Mouse (Mus musculus) ZHBTc4 (cell line): ENCODE data around the gene Slc22a21.
"Not testable (repeated sequence)": the region's sequence is repeated elsewhere in the genome, so short reads cannot be mapped to it uniquely, and the experiment has no call there.

Experiments used
- DNase-seq: peaks from one replicate; pipeline ENCODE4 v3.0.0-alpha.2; 2011; ENCODE audit warnings: low read depth, low spot score

Gene Slc22a21

GRCm38 (mm10) chr11:54002147-54002760 lies 22.1 kb upstream of the Slc22a21 start:
- peak; percentile 64 for DNase-seq

- no peak for DNase-seq
Observed at GRCm38 (mm10) chr11:53997661-53998060, 17.5 kb upstream of the Slc22a21 start.

- no peak for DNase-seq
Observed at GRCm38 (mm10) chr11:53992264-53992663, 12.1 kb upstream of the Slc22a21 start.

GRCm38 (mm10) chr11:53989232-53989631 lies 9.1 kb upstream of the Slc22a21 start:
- no peak for DNase-seq

GRCm38 (mm10) chr11:53988081-53988480 lies 7.9 kb upstream of the Slc22a21 start:
- no peak for DNase-seq

- DNase-seq, result no peak
Observed at GRCm38 (mm10) chr11:53981396-53981795, 1.3 kb upstream of the Slc22a21 start.

- DNase-seq, result peak; percentile 36
Observed at GRCm38 (mm10) chr11:53979456-53979787, 710 bp downstream of the Slc22a21 start.

- DNase-seq, result no peak
Observed at GRCm38 (mm10) chr11:53977672-53978071, 2.5 kb downstream of the Slc22a21 start.

GRCm38 (mm10) chr11:53975559-53975958 lies 4.6 kb downstream of the Slc22a21 start:
- DNase-seq, result no peak

- peak; percentile 27 for DNase-seq
Observed at GRCm38 (mm10) chr11:53958984-53959383, 21.1 kb downstream of the Slc22a21 start.

- peak; percentile 65 for DNase-seq
Observed at GRCm38 (mm10) chr11:53958176-53958575, 22.0 kb downstream of the Slc22a21 start.

GRCm38 (mm10) chr11:53956636-53957035 lies 23.5 kb downstream of the Slc22a21 start:
- no peak for DNase-seq

GRCm38 (mm10) chr11:53954653-53955052 lies 25.5 kb downstream of the Slc22a21 start:
- DNase-seq, result no peak

GRCm38 (mm10) chr11:53950133-53950532 lies 30.0 kb downstream of the Slc22a21 start:
- DNase-seq, result not testable (repeated sequence)

- not testable (repeated sequence) for DNase-seq
Observed at GRCm38 (mm10) chr11:53931944-53932318, 48.2 kb downstream of the Slc22a21 start.

- DNase-seq, result peak; percentile 85
Observed at GRCm38 (mm10) chr11:53931091-53931943, 48.8 kb downstream of the Slc22a21 start.

GRCm38 (mm10) chr11:53929741-53930140 lies 50.4 kb downstream of the Slc22a21 start:
- DNase-seq, result peak; percentile 6

GRCm38 (mm10) chr11:53928585-53928984 lies 51.5 kb downstream of the Slc22a21 start:
- DNase-seq, result peak; percentile 18

GRCm38 (mm10) chr11:53926303-53926702 lies 53.8 kb downstream of the Slc22a21 start:
- no peak for DNase-seq

- no peak for DNase-seq
Observed at GRCm38 (mm10) chr11:53918851-53919250, 61.3 kb downstream of the Slc22a21 start.

GRCm38 (mm10) chr11:53911011-53911410 lies 69.1 kb downstream of the Slc22a21 start:
- DNase-seq, result no peak

GRCm38 (mm10) chr11:53908686-53909085 lies 71.4 kb downstream of the Slc22a21 start:
- DNase-seq, result no peak

GRCm38 (mm10) chr11:53904534-53904925 lies 75.6 kb downstream of the Slc22a21 start:
- no peak for DNase-seq
